Mouse (Mus musculus) brown adipose tissue, adult 24 weeks (tissue): ENCODE measurements around the gene Rad51b. TPM values are rescaled to one million over a fixed set of nuclear protein-coding genes. Genes with fewer than 3 reads are reported as not detected.

Experiments
- H3K27ac ChIP-seq: fragments of 200-500 bp; replicated peaks from 2 replicates; pipeline ENCODE4 v1.5.1; 2012; ENCODE audit warnings: low read depth, mild to moderate bottlenecking, low read length
- H3K4me1 ChIP-seq: fragments of 200-500 bp; 2 replicates; pipeline ENCODE4 v1.6.1; 2012; ENCODE audit warnings: low read length, mixed read lengths; ENCODE audit not compliant: control insufficient read depth, insufficient read depth, insufficient read length
- H3K4me3 ChIP-seq: fragments of 200-500 bp; 2 replicates; pipeline ENCODE4 v1.5.1; 2012; ENCODE audit warnings: low read depth, mild to moderate bottlenecking, low read length, moderate library complexity; ENCODE audit not compliant: insufficient read depth
- polyA plus RNA-seq: library from polyadenylated mRNA; stranded (reverse); fragments of >200 nt; gene quantifications from 2 replicates; pipeline ENCODE4 v1.2.4, GENCODE M21; 2012; ENCODE audit not compliant: missing spikeins, insufficient read depth, insufficient read length

Gene Rad51b
- polyA plus RNA-seq, 1 experiment, result 0.75 TPM

GRCm38 (mm10) chr12:79796823-79797821 is 500.0 kb downstream of the Rad51b start:
- Histone ChIP-seq H3K4me1 (peaks cover 10% of the 10 kb centered on the region), H3K4me3 (no peak overlapping the region), H3K27ac (peak overlapping the region; percentile 48)

GRCm38 (mm10) chr12:79798488-79798887 is 501.4 kb downstream of the Rad51b start:
- H3K27ac ChIP-seq, result no peak overlapping the region
- H3K4me3 ChIP-seq, result no peak overlapping the region
- H3K4me1 ChIP-seq, result peaks cover 10% of the 10 kb centered on the region

GRCm38 (mm10) chr12:79799370-79799769 is 502.3 kb downstream of the Rad51b start:
- Histone ChIP-seq H3K27ac (no peak overlapping the region), H3K4me1 (peaks cover 10% of the 10 kb centered on the region), H3K4me3 (no peak overlapping the region)

- no peak overlapping the region for H3K27ac ChIP-seq
- H3K4me1 ChIP-seq, result no peaks in the 10 kb centered on the region
- no peak overlapping the region for H3K4me3 ChIP-seq
Observed at GRCm38 (mm10) chr12:79803670-79804069, 506.6 kb downstream of the Rad51b start.

- H3K27ac ChIP-seq, result no peak overlapping the region
- H3K4me1 ChIP-seq, result no peaks in the 10 kb centered on the region
- H3K4me3 ChIP-seq, result no peak overlapping the region
Observed at GRCm38 (mm10) chr12:79804776-79805524, 507.9 kb downstream of the Rad51b start.

- Histone ChIP-seq H3K4me3 (no peak overlapping the region), H3K27ac (no peak overlapping the region), H3K4me1 (no peaks in the 10 kb centered on the region)
Observed at GRCm38 (mm10) chr12:79806990-79807389, 509.9 kb downstream of the Rad51b start.

- Histone ChIP-seq H3K4me1 (no peaks in the 10 kb centered on the region), H3K4me3 (no peak overlapping the region), H3K27ac (no peak overlapping the region)
Observed at GRCm38 (mm10) chr12:79807410-79807847, 510.3 kb downstream of the Rad51b start.

GRCm38 (mm10) chr12:79807938-79808401 is 510.9 kb downstream of the Rad51b start:
- H3K4me1 ChIP-seq, result no peaks in the 10 kb centered on the region
- H3K27ac ChIP-seq, result no peak overlapping the region

GRCm38 (mm10) chr12:79808426-79809398 is 511.6 kb downstream of the Rad51b start:
- H3K4me3 ChIP-seq, result no peak overlapping the region
- no peak overlapping the region for H3K27ac ChIP-seq

More at GRCm38 (mm10) chr12:79807938-79808401, 510.9 kb downstream of the Rad51b start:
- no peak overlapping the region for H3K4me3 ChIP-seq

GRCm38 (mm10) chr12:79809518-79809917 is 512.4 kb downstream of the Rad51b start:
- Histone ChIP-seq H3K4me1 (no peaks in the 10 kb centered on the region), H3K27ac (no peak overlapping the region), H3K4me3 (no peak overlapping the region)

More at GRCm38 (mm10) chr12:79808426-79809398, 511.6 kb downstream of the Rad51b start:
- no peaks in the 10 kb centered on the region for H3K4me1 ChIP-seq

- Histone ChIP-seq H3K4me1 (no peaks in the 10 kb centered on the region), H3K27ac (no peak overlapping the region), H3K4me3 (no peak overlapping the region)
Observed at GRCm38 (mm10) chr12:79812422-79812821, 515.3 kb downstream of the Rad51b start.

GRCm38 (mm10) chr12:79812838-79813563 is 515.9 kb downstream of the Rad51b start:
- no peaks in the 10 kb centered on the region for H3K4me1 ChIP-seq
- no peak overlapping the region for H3K4me3 ChIP-seq
- no peak overlapping the region for H3K27ac ChIP-seq

GRCm38 (mm10) chr12:79813566-79814305 is 516.7 kb downstream of the Rad51b start:
- Histone ChIP-seq H3K27ac (no peak overlapping the region), H3K4me1 (no peaks in the 10 kb centered on the region), H3K4me3 (no peak overlapping the region)
